Mouse (Mus musculus) small intestine, adult 2 months (tissue): ENCODE results near the gene Rtn2. TPM values are rescaled to one million over a fixed set of nuclear protein-coding genes. Genes with fewer than 3 reads are reported as not detected.
A peak's percentile ranks its signal among the peaks of the same experiment; 100 is the strongest.

ENCODE experiments used
- H3K27ac ChIP-seq: fragments of 200-500 bp; 2 replicates; pipeline ENCODE4 v1.5.1; 2012; ENCODE audit warnings: low read depth, low read length, control low read depth, inconsistent platforms; ENCODE audit not compliant: insufficient read depth
- H3K27me3 ChIP-seq: fragments of 200-500 bp; 2 replicates; pipeline ENCODE4 v1.6.1; 2012; ENCODE audit warnings: mild to moderate bottlenecking, moderate library complexity, low read length, inconsistent platforms; ENCODE audit not compliant: control insufficient read depth, insufficient read depth
- H3K36me3 ChIP-seq: fragments of 200-500 bp; 2 replicates; pipeline ENCODE4 v1.6.1; 2012; ENCODE audit warnings: mild to moderate bottlenecking, low read length, control low read depth, inconsistent platforms; ENCODE audit not compliant: control insufficient read depth, insufficient read depth
- H3K4me1 ChIP-seq: fragments of 200-500 bp; 2 replicates; pipeline ENCODE4 v1.6.1; 2012; ENCODE audit warnings: low read length, inconsistent platforms, mixed read lengths; ENCODE audit not compliant: control insufficient read depth, insufficient read depth, insufficient read length
- H3K4me3 ChIP-seq: fragments of 200-500 bp; 2 replicates; pipeline ENCODE4 v1.5.1; 2012; ENCODE audit warnings: low read depth, mild to moderate bottlenecking, control low read depth, inconsistent platforms, low read length, moderate library complexity
- CTCF ChIP-seq: fragments of 200-500 bp; IDR thresholded peaks from 2 replicates; pipeline ENCODE4 v1.5.1; 2012; ENCODE audit warnings: low read depth, mild to moderate bottlenecking, control low read depth, inconsistent platforms, low read length, moderate library complexity, mixed read lengths; ENCODE audit not compliant: insufficient replicate concordance, insufficient read length; ENCODE audit errors: extremely low read depth
- POLR2A ChIP-seq: fragments of 200-500 bp; IDR thresholded peaks from 2 replicates; pipeline ENCODE4 v1.6.1; 2012; ENCODE audit warnings: low read depth, mild to moderate bottlenecking, control low read depth, inconsistent platforms, low read length, moderate library complexity
- WGBS: fragments of 180-500 bp; shearing (Covaris S2); methylation state at CpG from one replicate; pipeline ENCODE4 v1.1.7; 2018; 5-methylcytosine and 5-hydroxymethylcytosine counted together
- polyA plus RNA-seq: library from polyadenylated mRNA; depleted of rRNA; stranded (reverse); fragments of >200 nt; gene quantifications from 2 replicates; pipeline ENCODE4 v1.2.3, GENCODE M21; 2012

Rtn2 gene
- polyA plus RNA-seq, 1 experiment = 11.7 TPM

- H3K36me3 ChIP-seq = no peaks in the 10 kb centered on the region
- no peak for TF ChIP-seq CTCF
- no peak for TF ChIP-seq POLR2A
- 3% methylated on average over 20 of the region's 20 CpGs for WGBS
- no peak overlapping the region for H3K27ac ChIP-seq
- peak overlapping the region; percentile 58 for H3K4me3 ChIP-seq
- H3K27me3 ChIP-seq = no peaks in the 10 kb centered on the region
- H3K4me1 ChIP-seq = no peaks in the 10 kb centered on the region
These were observed 8.7 kb downstream of the Rtn2 start for GRCm38 (mm10) chr7:19290969-19291596.

GRCm38 (mm10) chr7:19295503-19296185, 13.2 kb downstream of the Rtn2 start:
- Histone ChIP-seq H3K27me3 (no peaks in the 10 kb centered on the region), H3K36me3 (no peaks in the 10 kb centered on the region), H3K4me3 (peak overlapping the region; percentile 55), H3K4me1 (no peaks in the 10 kb centered on the region), H3K27ac (no peak overlapping the region)
- 10% methylated on average over 20 of the region's 22 CpGs for WGBS
- TF ChIP-seq POLR2A = no peak
- peak; percentile 99 for TF ChIP-seq CTCF

DNA sequence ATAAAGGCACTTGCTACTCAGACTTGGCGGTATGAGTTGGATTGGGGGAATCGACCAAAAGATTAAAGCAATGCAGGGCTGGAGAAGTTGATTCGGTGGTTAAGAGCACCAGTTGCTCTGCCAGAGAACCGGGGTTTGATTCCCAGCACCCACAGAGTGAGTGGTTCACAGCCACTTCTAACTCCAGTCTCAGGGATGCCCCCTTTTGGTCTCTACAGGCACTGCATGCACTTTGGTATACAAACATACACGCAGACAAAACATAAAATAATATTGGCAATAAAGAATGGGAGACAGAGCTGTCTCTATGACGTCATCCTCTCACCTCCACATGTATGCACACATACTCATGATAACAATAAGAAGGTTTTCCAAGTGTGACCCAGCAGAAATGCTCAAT, 14.6 kb downstream of the Rtn2 start:
- Histone ChIP-seq H3K27ac (no peak overlapping the region), H3K4me3 (no peak overlapping the region), H3K4me1 (no peaks in the 10 kb centered on the region; the same call in 1 of the 2 replicates), H3K36me3 (no peaks in the 10 kb centered on the region), H3K27me3 (no peaks in the 10 kb centered on the region)
- WGBS = 82% methylated on average over 6 of the region's 6 CpGs
- TF ChIP-seq POLR2A = no peak
- peak; percentile 20; the same call in 1 of the 2 replicates for TF ChIP-seq CTCF

- no peaks in the 10 kb centered on the region for H3K36me3 ChIP-seq
- no peak for TF ChIP-seq CTCF
- TF ChIP-seq POLR2A = no peak
- 86% methylated on average over 5 of the region's 5 CpGs for whole genome bisulfite sequencing
These were observed 15.4 kb downstream of the Rtn2 start for GRCm38 (mm10) chr7:19297794-19298193.

GRCm38 (mm10) chr7:19299194-19299593, 16.8 kb downstream of the Rtn2 start:
- Histone ChIP-seq H3K27me3 (no peaks in the 10 kb centered on the region), H3K27ac (no peak overlapping the region), H3K4me1 (peaks cover 1% of the 10 kb centered on the region; the same call in 1 of the 2 replicates), H3K4me3 (no peak overlapping the region), H3K36me3 (no peaks in the 10 kb centered on the region)
- TF ChIP-seq POLR2A (no peak), CTCF (peak; percentile 62; the same call in 1 of the 2 replicates)
- WGBS = 17% methylated on average over 3 of the region's 3 CpGs

More at GRCm38 (mm10) chr7:19297794-19298193, 15.4 kb downstream of the Rtn2 start:
- Histone ChIP-seq H3K4me1 (no peaks in the 10 kb centered on the region; the same call in 1 of the 2 replicates), H3K27me3 (no peaks in the 10 kb centered on the region), H3K4me3 (no peak overlapping the region), H3K27ac (no peak overlapping the region)

DNA sequence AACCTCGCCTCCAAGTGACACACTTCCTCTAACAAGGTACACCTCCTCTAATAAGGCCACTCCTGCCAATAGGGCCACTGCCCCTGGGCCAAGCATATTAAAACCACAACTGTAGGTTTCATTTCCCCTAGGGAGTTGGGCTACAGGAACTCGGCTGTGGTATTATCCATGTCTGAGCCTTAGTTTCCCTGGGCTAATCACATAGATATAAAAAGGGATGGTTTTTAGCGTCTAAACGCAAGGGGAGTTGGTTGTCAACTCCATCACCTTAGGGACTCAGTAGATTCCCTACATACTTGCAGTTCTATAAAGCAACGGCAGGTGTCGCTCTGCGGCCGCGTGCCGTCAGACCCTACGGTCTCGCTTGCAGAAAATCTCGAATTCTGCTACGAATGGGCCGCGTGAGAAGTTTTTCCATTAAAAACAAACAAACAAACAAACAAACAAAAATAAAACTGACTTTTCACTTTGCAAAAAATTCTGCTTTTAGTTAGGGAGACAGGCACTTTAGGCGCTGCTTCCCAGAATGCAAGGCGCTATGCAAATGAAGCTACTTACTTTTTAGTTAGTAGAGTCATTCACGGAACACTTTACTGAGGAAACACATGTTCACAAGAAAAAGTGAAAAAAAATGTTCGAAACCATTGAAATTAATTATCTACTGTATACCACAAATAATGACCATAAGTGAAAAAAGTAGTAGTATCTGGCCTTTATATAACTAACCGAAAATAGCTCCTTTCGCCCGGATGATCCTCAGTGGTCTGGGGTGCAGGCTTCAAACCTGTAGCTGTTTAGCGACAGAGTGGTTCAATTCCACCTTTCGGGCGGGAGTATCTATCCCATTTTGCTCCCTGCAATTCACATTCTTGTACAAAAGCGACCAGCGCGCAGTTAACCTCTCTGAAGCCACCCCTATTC, 18.3 kb downstream of the Rtn2 start:
- peaks cover 8% of the 10 kb centered on the region for H3K27me3 ChIP-seq
- peaks cover 1% of the 10 kb centered on the region; the same call in 1 of the 2 replicates for H3K4me1 ChIP-seq
- H3K27ac ChIP-seq = no peak overlapping the region
- peak overlapping the region; percentile 55 for H3K4me3 ChIP-seq
- TF ChIP-seq CTCF (peak; percentile 99), POLR2A (no peak)
- H3K36me3 ChIP-seq = no peaks in the 10 kb centered on the region
- WGBS = under 1% methylated on average over 29 of the region's 29 CpGs
